Mouse (Mus musculus): ENCODE measurements around the gene Lamb3.
A peak's percentile ranks its signal among the peaks of the same experiment; 100 is the strongest.

GRCm38 (mm10) chr1:193315705-193316357, 108.3 kb downstream of the Lamb3 start:
- TF ChIP-seq EP300 (IDR thresholded peaks at IDR 0.05) (peak; percentile 69), CTCF (IDR thresholded peaks at IDR 0.05) (no peak)

Data from lung, postnatal 0 days (tissue).